Mouse (Mus musculus): Measurements from ENCODE around the gene Pecam1. TPM values are rescaled to one million over a fixed set of nuclear protein-coding genes. Genes with fewer than 3 reads are reported as not detected.
"Not testable (repeated sequence)": the region's sequence is repeated elsewhere in the genome, so short reads cannot be mapped to it uniquely, and the experiment has no call there.

Gene Pecam1
- total and polyA plus RNA-seq, 3 experiments: 18.4 to 22.3 (median 19.2) TPM

DNA sequence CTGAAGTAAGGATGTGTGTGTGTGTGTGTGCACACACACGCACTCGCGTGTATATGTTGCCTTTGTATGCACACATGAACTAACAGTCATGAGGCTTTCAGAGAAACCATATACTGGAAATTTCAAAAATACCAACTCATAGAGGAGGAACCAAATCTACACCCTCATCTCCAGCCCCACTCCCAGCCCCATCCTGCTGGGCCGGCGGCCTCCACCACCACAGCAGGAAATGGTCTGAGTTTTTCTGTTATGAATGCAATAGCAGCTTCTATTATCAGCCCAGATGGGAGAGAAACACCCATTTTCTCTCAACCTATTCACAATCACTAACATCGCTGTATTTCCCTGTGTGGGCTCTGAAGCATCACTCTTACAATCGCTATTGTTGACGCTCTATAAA lies 128.4 kb downstream of the Pecam1 start:
- Histone ChIP-seq H3K4me3 (replicated peaks in 1 of 3; ENCODE audit: low read depth in 2 of 3, low read length in 2 of 3, poor library complexity in 1 of 3) (no peak overlapping the region), H3K79me2 (replicated peaks; ENCODE audit: control insufficient read depth, extremely low read depth, insufficient read depth, poor library complexity, severe bottlenecking) (no peaks in the 10 kb centered on the region), H3K36me3 (replicated peaks in 1 of 2; ENCODE audit: control insufficient read depth in 1 of 2, insufficient read depth in 1 of 2, low read length in 1 of 2) (no peaks in the 10 kb centered on the region), H3K4me1 (ENCODE audit: control insufficient read depth in 1 of 2, insufficient read depth in 2 of 2) (peaks cover 5 to 18% of the 10 kb centered on the region in 2 experiments; a peak in 3 of 4 replicates), H3K9ac (ENCODE audit: insufficient read depth, low read depth) (no peak overlapping the region), H3K27ac (ENCODE audit: insufficient read depth, low read depth) (no peak overlapping the region), H3K4me2 (ENCODE audit: insufficient read depth, low read depth, poor library complexity, severe bottlenecking) (no peak overlapping the region), H3K27me3 (replicated peaks) (no peaks in the 10 kb centered on the region), H3K9me3 (replicated peaks; ENCODE audit: low read length) (no peaks in the 10 kb centered on the region)
- TF ChIP-seq MAX (IDR thresholded peaks at IDR 0.05; ENCODE audit: low read length): no peak
- TF ChIP-seq PAX5 (IDR thresholded peaks at IDR 0.05; ENCODE audit: low read length): no peak
- no peak for TF ChIP-seq HCFC1 (IDR thresholded peaks at IDR 0.05; ENCODE audit: low read depth, low read length)
- no peak for TF ChIP-seq SMC3 (IDR thresholded peaks at IDR 0.05; ENCODE audit: low read depth, low read length)
- DNase-seq (ENCODE audit: extremely low read depth): no peak
- dilution Hi-C loops (cut with MboI; ENCODE audit: extremely low pct_ligation_motif_present, extremely low pct_unique_long_range_greater_than_20kb, low sequenced_read_pairs): no loop called here
- in situ Hi-C loops (cut with MboI; ENCODE audit: low pct_ligation_motif_present, low pct_unique_long_range_greater_than_20kb, low sequenced_read_pairs): loop anchor here (10.0 kb wide), 1 partner anchor 217 kb away; no protein-coding TSS in a partner anchor

GRCm38 (mm10) chr11:106618768-106619167 lies 131.7 kb downstream of the Pecam1 start:
- in situ Hi-C loops (cut with MboI; ENCODE audit: low pct_ligation_motif_present, low pct_unique_long_range_greater_than_20kb, low sequenced_read_pairs); H3K4me2 ChIP-seq (ENCODE audit: insufficient read depth, low read depth, poor library complexity, severe bottlenecking); H3K9me3 ChIP-seq (replicated peaks; ENCODE audit: low read length); H3K36me3 ChIP-seq (replicated peaks in 1 of 2; ENCODE audit: control insufficient read depth in 1 of 2, insufficient read depth in 1 of 2, low read length in 1 of 2); H3K27ac ChIP-seq (ENCODE audit: insufficient read depth, low read depth); H3K9ac ChIP-seq (ENCODE audit: insufficient read depth, low read depth); dilution Hi-C loops (cut with MboI; ENCODE audit: extremely low pct_ligation_motif_present, extremely low pct_unique_long_range_greater_than_20kb, low sequenced_read_pairs); H3K4me3 ChIP-seq (replicated peaks in 1 of 3; ENCODE audit: low read depth in 2 of 3, low read length in 2 of 3, poor library complexity in 1 of 3); DNase-seq (ENCODE audit: extremely low read depth); H3K79me2 ChIP-seq (replicated peaks; ENCODE audit: control insufficient read depth, extremely low read depth, insufficient read depth, poor library complexity, severe bottlenecking); H3K27me3 ChIP-seq (replicated peaks): not testable (repeated sequence)
- H3K4me1 ChIP-seq (ENCODE audit: control insufficient read depth in 1 of 2, insufficient read depth in 2 of 2): peaks cover 5 to 15% of the 10 kb centered on the region in 2 experiments; a peak in 3 of 4 replicates
- TF ChIP-seq TBP (conservative IDR thresholded peaks at IDR 0.05; ENCODE audit: low read depth, low read length): 0 out of 2 replicates have a peak, but pooled peaks have one; percentile 65

DNA sequence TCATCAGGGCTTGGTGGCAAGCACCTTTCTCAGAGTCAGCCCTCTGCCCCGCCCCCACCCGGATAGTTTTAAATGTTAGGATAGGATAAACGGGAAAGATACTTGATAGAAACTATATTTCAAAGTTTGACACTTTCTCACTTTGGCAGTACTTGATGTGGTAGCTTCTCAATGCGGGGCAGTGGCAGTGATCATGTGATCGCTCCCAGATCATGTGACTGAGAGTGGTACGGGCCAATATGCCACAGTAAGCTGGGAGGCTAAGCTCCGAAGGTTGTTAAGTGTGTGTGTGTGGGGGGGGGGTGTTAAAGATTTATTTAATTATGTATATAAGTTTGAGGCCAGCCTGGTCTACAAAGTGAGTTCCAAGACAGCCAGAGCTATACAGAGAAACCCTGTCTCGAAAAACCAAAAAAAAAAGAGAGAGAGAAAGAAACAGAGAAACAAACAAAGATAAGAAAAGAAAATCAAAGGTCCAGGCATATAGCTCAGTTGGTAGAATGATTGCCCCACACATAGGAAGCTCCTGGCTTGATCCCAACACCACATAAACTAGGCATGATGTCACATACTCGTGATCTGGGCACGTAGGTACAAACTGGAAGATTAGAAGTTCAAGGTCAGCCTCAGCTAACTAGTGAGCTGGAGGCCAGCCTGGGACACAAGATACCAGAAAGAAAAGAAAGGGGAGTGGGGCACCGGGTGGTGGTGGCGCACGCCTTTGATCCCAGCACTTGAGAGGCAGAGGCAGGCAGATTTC lies 132.4 kb downstream of the Pecam1 start:
- H3K27me3 ChIP-seq (replicated peaks): no peaks in the 10 kb centered on the region
- in situ Hi-C loops (cut with MboI; ENCODE audit: low pct_ligation_motif_present, low pct_unique_long_range_greater_than_20kb, low sequenced_read_pairs): no loop called here
- dilution Hi-C loops (cut with MboI; ENCODE audit: extremely low pct_ligation_motif_present, extremely low pct_unique_long_range_greater_than_20kb, low sequenced_read_pairs): no loop called here

More for the DNA sequence above, 132.4 kb downstream of the Pecam1 start:
- Histone ChIP-seq H3K4me3 (replicated peaks in 1 of 3; ENCODE audit: low read depth in 2 of 3, low read length in 2 of 3, poor library complexity in 1 of 3) (no peak overlapping the region), H3K9ac (ENCODE audit: insufficient read depth, low read depth) (no peak overlapping the region), H3K36me3 (replicated peaks in 1 of 2; ENCODE audit: control insufficient read depth in 1 of 2, insufficient read depth in 1 of 2, low read length in 1 of 2) (no peaks in the 10 kb centered on the region), H3K9me3 (replicated peaks; ENCODE audit: low read length) (no peaks in the 10 kb centered on the region), H3K79me2 (replicated peaks; ENCODE audit: control insufficient read depth, extremely low read depth, insufficient read depth, poor library complexity, severe bottlenecking) (no peaks in the 10 kb centered on the region), H3K27ac (ENCODE audit: insufficient read depth, low read depth) (no peak overlapping the region), H3K4me2 (ENCODE audit: insufficient read depth, low read depth, poor library complexity, severe bottlenecking) (no peak overlapping the region), H3K4me1 (ENCODE audit: control insufficient read depth in 1 of 2, insufficient read depth in 2 of 2) (peaks cover 8 to 19% of the 10 kb centered on the region in 2 experiments; a peak in 3 of 4 replicates)
- no peak for DNase-seq (ENCODE audit: extremely low read depth)
- TF ChIP-seq KAT2A (IDR thresholded peaks at IDR 0.05; ENCODE audit: insufficient replicate concordance, low read length): no peak
- TF ChIP-seq ZKSCAN1 (IDR thresholded peaks at IDR 0.05; ENCODE audit: borderline replicate concordance, low read depth, low read length): no peak
- TF ChIP-seq SIN3A (IDR thresholded peaks at IDR 0.05; ENCODE audit: low read length): no peak
- TF ChIP-seq TCF12 (IDR thresholded peaks at IDR 0.05; ENCODE audit: low read depth, low read length): no peak
- peak; percentile 67 for TF ChIP-seq USF2 (conservative IDR thresholded peaks at IDR 0.05; ENCODE audit: low read depth, low read length)
- no peak for TF ChIP-seq POLR2AphosphoS2 (IDR thresholded peaks at IDR 0.05; ENCODE audit: low read depth, low read length)
- no peak for TF ChIP-seq MAX (IDR thresholded peaks at IDR 0.05; ENCODE audit: low read length)
- peak; percentile 75 for TF ChIP-seq USF1 (IDR thresholded peaks at IDR 0.05; ENCODE audit: low read depth, low read length)
- TF ChIP-seq EP300 (IDR thresholded peaks at IDR 0.05; ENCODE audit: low read length): no peak
- TF ChIP-seq CHD2 (IDR thresholded peaks at IDR 0.05; ENCODE audit: low read length): no peak
- no peak for TF ChIP-seq NELFE (IDR thresholded peaks at IDR 0.05; ENCODE audit: low read depth, low read length)
- TF ChIP-seq BHLHE40 (IDR thresholded peaks at IDR 0.05; ENCODE audit: low read depth, low read length): peak; percentile 13; the same call in 1 of the 2 replicates
- no peak for TF ChIP-seq ZNF384 (IDR thresholded peaks at IDR 0.05; ENCODE audit: low read depth, low read length)
- no peak for TF ChIP-seq RCOR1 (conservative IDR thresholded peaks at IDR 0.05; ENCODE audit: low read depth, low read length)
- TF ChIP-seq GABPA (IDR thresholded peaks at IDR 0.05; ENCODE audit: insufficient replicate concordance, low read depth, low read length): no peak
- no peak for TF ChIP-seq NRF1 (IDR thresholded peaks at IDR 0.05; ENCODE audit: low read depth, low read length)
- no peak for TF ChIP-seq IRF4 (IDR thresholded peaks at IDR 0.05; ENCODE audit: low read depth, low read length)

Data from CH12.LX (cell line).